Mouse (Mus musculus): ENCODE measurements around the gene Zfp385b. TPM values are rescaled to one million over a fixed set of nuclear protein-coding genes. Genes with fewer than 3 reads are reported as not detected.

Zfp385b gene
- total and polyA plus RNA-seq, 3 experiments: not detected

GRCm38 (mm10) chr2:77730196-77730595 lies 89.2 kb downstream of the Zfp385b start:
- TF ChIP-seq MEF2A (IDR thresholded peaks at IDR 0.05; ENCODE audit: borderline replicate concordance, low read depth, low read length): no peak
- no peak for DNase-seq (ENCODE audit: extremely low read depth)
- H3K27me3 ChIP-seq (replicated peaks): no peaks in the 10 kb centered on the region
- dilution Hi-C loops (cut with MboI; ENCODE audit: extremely low pct_ligation_motif_present, extremely low pct_unique_long_range_greater_than_20kb, low sequenced_read_pairs) (no loop called here), in situ Hi-C loops (cut with MboI; ENCODE audit: low pct_ligation_motif_present, low pct_unique_long_range_greater_than_20kb, low sequenced_read_pairs) (no loop called here)
- H3K9ac ChIP-seq (ENCODE audit: insufficient read depth, low read depth): no peak overlapping the region
- no peaks in the 10 kb centered on the region for H3K79me2 ChIP-seq (replicated peaks; ENCODE audit: control insufficient read depth, extremely low read depth, insufficient read depth, poor library complexity, severe bottlenecking)
- no peak overlapping the region for H3K4me2 ChIP-seq (ENCODE audit: insufficient read depth, low read depth, poor library complexity, severe bottlenecking)
- H3K4me3 ChIP-seq (replicated peaks in 1 of 3; ENCODE audit: low read depth in 2 of 3, low read length in 2 of 3, poor library complexity in 1 of 3): no peak overlapping the region
- H3K9me3 ChIP-seq (replicated peaks; ENCODE audit: low read length): peaks cover 47% of the 10 kb centered on the region
- no peaks in the 10 kb centered on the region for H3K36me3 ChIP-seq (replicated peaks in 1 of 2; ENCODE audit: control insufficient read depth in 1 of 2, insufficient read depth in 1 of 2, low read length in 1 of 2)
- H3K27ac ChIP-seq (ENCODE audit: insufficient read depth, low read depth): no peak overlapping the region
- H3K4me1 ChIP-seq (ENCODE audit: control insufficient read depth in 1 of 2, insufficient read depth in 2 of 2): no peaks in the 10 kb centered on the region

GRCm38 (mm10) chr2:77726798-77727197 lies 92.6 kb downstream of the Zfp385b start:
- no peak overlapping the region for H3K4me3 ChIP-seq (replicated peaks in 1 of 3; ENCODE audit: low read depth in 2 of 3, low read length in 2 of 3, poor library complexity in 1 of 3)
- H3K9ac ChIP-seq (ENCODE audit: insufficient read depth, low read depth): no peak overlapping the region
- H3K36me3 ChIP-seq (replicated peaks in 1 of 2; ENCODE audit: control insufficient read depth in 1 of 2, insufficient read depth in 1 of 2, low read length in 1 of 2): no peaks in the 10 kb centered on the region
- in situ Hi-C loops (cut with MboI; ENCODE audit: low pct_ligation_motif_present, low pct_unique_long_range_greater_than_20kb, low sequenced_read_pairs) (no loop called here), dilution Hi-C loops (cut with MboI; ENCODE audit: extremely low pct_ligation_motif_present, extremely low pct_unique_long_range_greater_than_20kb, low sequenced_read_pairs) (no loop called here)
- H3K27me3 ChIP-seq (replicated peaks): no peaks in the 10 kb centered on the region
- no peaks in the 10 kb centered on the region for H3K79me2 ChIP-seq (replicated peaks; ENCODE audit: control insufficient read depth, extremely low read depth, insufficient read depth, poor library complexity, severe bottlenecking)
- H3K27ac ChIP-seq (ENCODE audit: insufficient read depth, low read depth): no peak overlapping the region
- DNase-seq (ENCODE audit: extremely low read depth): no peak
- peaks cover 59% of the 10 kb centered on the region for H3K9me3 ChIP-seq (replicated peaks; ENCODE audit: low read length)
- no peak for TF ChIP-seq TCF12 (IDR thresholded peaks at IDR 0.05; ENCODE audit: low read depth, low read length)
- no peak for TF ChIP-seq E2F4 (IDR thresholded peaks at IDR 0.05; ENCODE audit: insufficient replicate concordance, low read depth, low read length)
- no peak for TF ChIP-seq ZC3H11A (IDR thresholded peaks at IDR 0.05; ENCODE audit: low read depth, low read length)
- TF ChIP-seq PAX5 (IDR thresholded peaks at IDR 0.05; ENCODE audit: low read length): no peak
- H3K4me1 ChIP-seq (ENCODE audit: control insufficient read depth in 1 of 2, insufficient read depth in 2 of 2): no peaks in the 10 kb centered on the region
- no peak overlapping the region for H3K4me2 ChIP-seq (ENCODE audit: insufficient read depth, low read depth, poor library complexity, severe bottlenecking)

GRCm38 (mm10) chr2:77720806-77721205 lies 98.6 kb downstream of the Zfp385b start:
- Histone ChIP-seq H3K27me3 (replicated peaks) (no peaks in the 10 kb centered on the region), H3K9ac (ENCODE audit: insufficient read depth, low read depth) (no peak overlapping the region), H3K4me2 (ENCODE audit: insufficient read depth, low read depth, poor library complexity, severe bottlenecking) (no peak overlapping the region), H3K4me3 (replicated peaks in 1 of 3; ENCODE audit: low read depth in 2 of 3, low read length in 2 of 3, poor library complexity in 1 of 3) (no peak overlapping the region), H3K9me3 (replicated peaks; ENCODE audit: low read length) (peaks cover 60% of the 10 kb centered on the region), H3K36me3 (replicated peaks in 1 of 2; ENCODE audit: control insufficient read depth in 1 of 2, insufficient read depth in 1 of 2, low read length in 1 of 2) (no peaks in the 10 kb centered on the region), H3K79me2 (replicated peaks; ENCODE audit: control insufficient read depth, extremely low read depth, insufficient read depth, poor library complexity, severe bottlenecking) (no peaks in the 10 kb centered on the region), H3K27ac (ENCODE audit: insufficient read depth, low read depth) (no peak overlapping the region), H3K4me1 (ENCODE audit: control insufficient read depth in 1 of 2, insufficient read depth in 2 of 2) (no peaks in the 10 kb centered on the region)
- TF ChIP-seq KAT2A (IDR thresholded peaks at IDR 0.05; ENCODE audit: insufficient replicate concordance, low read length) (no peak), JUND (conservative IDR thresholded peaks at IDR 0.05; ENCODE audit: low read depth, low read length) (no peak), CTCF (conservative IDR thresholded peaks at IDR 0.05 in 1 of 2, IDR thresholded peaks at IDR 0.05 in 1 of 2; ENCODE audit: low read depth in 2 of 2, low read length in 2 of 2) (no peak), MXI1 (IDR thresholded peaks at IDR 0.05; ENCODE audit: low read depth, low read length) (no peak), MYC (IDR thresholded peaks at IDR 0.05; ENCODE audit: low read depth, low read length) (no peak), BHLHE40 (IDR thresholded peaks at IDR 0.05; ENCODE audit: low read depth, low read length) (no peak), MAZ (IDR thresholded peaks at IDR 0.05; ENCODE audit: low read depth, low read length) (no peak), JUN (IDR thresholded peaks at IDR 0.05; ENCODE audit: insufficient read depth, low read depth, low read length) (no peak), CHD2 (IDR thresholded peaks at IDR 0.05; ENCODE audit: low read length) (no peak), IRF4 (IDR thresholded peaks at IDR 0.05; ENCODE audit: low read depth, low read length) (no peak), SMC3 (IDR thresholded peaks at IDR 0.05; ENCODE audit: low read depth, low read length) (no peak), ELF1 (IDR thresholded peaks at IDR 0.05; ENCODE audit: low read depth, low read length) (no peak), TBP (conservative IDR thresholded peaks at IDR 0.05; ENCODE audit: low read depth, low read length) (no peak), GABPA (IDR thresholded peaks at IDR 0.05; ENCODE audit: insufficient replicate concordance, low read depth, low read length) (no peak), POLR2A (IDR thresholded peaks at IDR 0.05; ENCODE audit: low read depth, low read length) (no peak), USF1 (IDR thresholded peaks at IDR 0.05; ENCODE audit: low read depth, low read length) (no peak), MAFK (IDR thresholded peaks at IDR 0.05; ENCODE audit: insufficient replicate concordance, low read length) (no peak), HCFC1 (IDR thresholded peaks at IDR 0.05; ENCODE audit: low read depth, low read length) (no peak), TCF12 (IDR thresholded peaks at IDR 0.05; ENCODE audit: low read depth, low read length) (no peak), POLR2AphosphoS2 (IDR thresholded peaks at IDR 0.05; ENCODE audit: low read depth, low read length) (no peak)
- DNase-seq (ENCODE audit: extremely low read depth): no peak
- dilution Hi-C loops (cut with MboI; ENCODE audit: extremely low pct_ligation_motif_present, extremely low pct_unique_long_range_greater_than_20kb, low sequenced_read_pairs): no loop called here
- in situ Hi-C loops (cut with MboI; ENCODE audit: low pct_ligation_motif_present, low pct_unique_long_range_greater_than_20kb, low sequenced_read_pairs): loop anchor here (25.0 kb wide), 1 partner anchor 659 kb away; no protein-coding TSS in a partner anchor

All from CH12.LX (cell line).